Mouse (Mus musculus) cerebellum, adult 2 months (tissue): ENCODE measurements around the gene Mical3. TPM values are rescaled to one million over a fixed set of nuclear protein-coding genes. Genes with fewer than 3 reads are reported as not detected.
A peak's percentile ranks its signal among the peaks of the same experiment; 100 is the strongest.

Experiments
- DNase-seq, 2 experiments: peaks; one replicate each; pipeline ENCODE4 v3.0.0; 2021
- H3K27ac ChIP-seq: fragments of 200-500 bp; 2 replicates; pipeline ENCODE4 v1.5.1; 2012; ENCODE audit warnings: low read length, control low read depth, inconsistent platforms; ENCODE audit not compliant: insufficient read depth
- H3K27me3 ChIP-seq: fragments of 200-500 bp; 2 replicates; pipeline ENCODE4 v1.6.1; 2012; ENCODE audit warnings: inconsistent platforms, mild to moderate bottlenecking, low read length, moderate library complexity; ENCODE audit not compliant: control insufficient read depth, insufficient read depth
- H3K4me1 ChIP-seq: fragments of 200-500 bp; 2 replicates; pipeline ENCODE4 v1.6.1; 2011; ENCODE audit warnings: low read length; ENCODE audit not compliant: control insufficient read depth, insufficient read depth
- H3K4me3 ChIP-seq: fragments of 200-500 bp; replicated peaks from 2 replicates; pipeline ENCODE3; 2011; ENCODE audit warnings: mild to moderate bottlenecking, low read depth, low read length, control low read depth; ENCODE audit not compliant: insufficient read depth
- CTCF ChIP-seq: fragments of 200-500 bp; IDR thresholded peaks from 2 replicates; pipeline ENCODE4 v1.5.1; 2011; ENCODE audit warnings: low read depth, mild to moderate bottlenecking, control low read depth, low read length, moderate library complexity, borderline replicate concordance; ENCODE audit not compliant: insufficient read depth
- POLR2A ChIP-seq: fragments of 200-500 bp; IDR thresholded peaks from 2 replicates; pipeline ENCODE4 v1.6.1; 2011; ENCODE audit warnings: low read length, control low read depth, borderline replicate concordance; ENCODE audit not compliant: insufficient read depth
- WGBS: fragments of 180-500 bp; shearing (Covaris S2); methylation state at CpG from one replicate; pipeline ENCODE4 v1.1.7; 2018; 5-methylcytosine and 5-hydroxymethylcytosine counted together
- polyA plus RNA-seq: library from polyadenylated mRNA; depleted of rRNA; stranded (reverse); fragments of >200 nt; gene quantifications from 2 replicates; pipeline ENCODE4 v1.2.3, GENCODE M21; 2012

Gene Mical3
- polyA plus RNA-seq, 1 experiment, result 75.7 TPM

DNA sequence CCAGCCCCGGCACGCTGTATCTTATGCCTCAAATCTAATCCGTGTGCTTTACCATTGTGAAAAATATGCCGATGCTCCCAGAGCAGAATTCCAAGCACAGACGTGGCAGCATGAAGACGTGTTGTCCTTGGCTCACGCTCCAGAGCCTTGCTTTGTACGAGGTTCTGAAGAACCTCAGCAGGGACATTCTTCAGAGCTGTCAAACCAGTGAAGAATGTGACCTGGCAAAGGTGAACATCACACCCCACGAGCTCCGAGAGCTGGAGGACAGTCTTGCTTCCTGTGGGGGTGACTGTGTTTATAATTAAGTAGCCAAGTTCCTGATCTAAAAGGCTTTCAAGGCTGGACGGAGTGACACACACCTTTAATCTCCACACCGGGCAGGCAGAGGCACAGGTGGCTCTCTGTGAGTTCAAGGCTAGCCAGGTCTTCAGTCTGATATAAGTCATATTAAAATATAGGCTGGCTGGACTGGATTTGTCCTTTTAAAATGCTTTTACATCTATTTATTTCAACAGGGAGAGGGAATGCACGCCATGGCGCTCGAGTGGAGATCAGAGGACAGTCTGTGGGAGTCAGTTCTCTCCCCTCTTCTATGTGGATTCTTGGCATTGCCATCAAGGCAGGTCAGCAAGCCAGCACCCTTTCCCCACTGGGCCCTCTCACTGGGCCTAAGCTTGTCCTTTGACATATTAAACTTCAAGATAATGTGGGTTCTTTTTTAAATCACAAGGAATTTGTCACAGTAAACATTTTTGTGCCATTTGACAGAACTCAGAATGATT lies 12.6 kb downstream of the Mical3 start:
- Histone ChIP-seq H3K4me1 (peaks cover 7% of the 10 kb centered on the region; the same call in 1 of the 2 replicates), H3K27ac (no peak overlapping the region), H3K4me3 (no peak overlapping the region), H3K27me3 (no peaks in the 10 kb centered on the region)
- no peak for TF ChIP-seq CTCF
- no peak for TF ChIP-seq POLR2A
- WGBS, result 81% methylated on average over 15 of the region's 15 CpGs
- DNase-seq, result no peak

DNA sequence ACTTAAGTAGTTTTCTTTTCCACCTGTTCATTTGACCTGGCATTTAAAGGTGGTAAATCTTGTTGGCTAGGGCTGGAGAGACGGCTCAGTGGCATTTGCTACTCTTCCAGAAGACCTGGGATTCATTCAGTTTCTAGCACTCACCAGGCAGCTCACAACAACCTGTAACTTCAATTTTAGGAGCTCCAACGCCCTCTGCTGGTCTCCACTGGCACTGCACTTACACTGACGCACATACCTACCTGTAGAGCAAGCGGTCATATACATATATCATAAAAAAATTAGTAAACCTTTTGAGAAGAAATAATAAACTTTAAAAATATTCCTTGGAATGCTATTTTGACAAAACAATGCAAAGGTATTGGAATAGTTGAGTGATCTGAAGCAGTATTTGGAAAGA lies 13.7 kb downstream of the Mical3 start:
- H3K27me3 ChIP-seq, result no peaks in the 10 kb centered on the region
- WGBS, result 75% methylated on average over 4 of the region's 4 CpGs
- DNase-seq, result no peak
- H3K4me1 ChIP-seq, result no peaks in the 10 kb centered on the region
- no peak overlapping the region for H3K4me3 ChIP-seq
- H3K27ac ChIP-seq, result no peak overlapping the region
- peak; percentile 30; the same call in 1 of the 2 replicates for TF ChIP-seq CTCF
- TF ChIP-seq POLR2A, result no peak

GRCm38 (mm10) chr6:121116434-121116833 lies 14.4 kb downstream of the Mical3 start:
- TF ChIP-seq POLR2A, result no peak
- TF ChIP-seq CTCF, result no peak
- no peak overlapping the region for H3K27ac ChIP-seq
- H3K4me1 ChIP-seq, result no peaks in the 10 kb centered on the region
- H3K27me3 ChIP-seq, result no peaks in the 10 kb centered on the region
- DNase-seq, result no peak
- no peak overlapping the region for H3K4me3 ChIP-seq
- 80% methylated on average over 10 of the region's 10 CpGs for WGBS

- H3K27ac ChIP-seq, result no peak overlapping the region
These were observed 19.2 kb downstream of the Mical3 start for GRCm38 (mm10) chr6:121111448-121112055.

DNA sequence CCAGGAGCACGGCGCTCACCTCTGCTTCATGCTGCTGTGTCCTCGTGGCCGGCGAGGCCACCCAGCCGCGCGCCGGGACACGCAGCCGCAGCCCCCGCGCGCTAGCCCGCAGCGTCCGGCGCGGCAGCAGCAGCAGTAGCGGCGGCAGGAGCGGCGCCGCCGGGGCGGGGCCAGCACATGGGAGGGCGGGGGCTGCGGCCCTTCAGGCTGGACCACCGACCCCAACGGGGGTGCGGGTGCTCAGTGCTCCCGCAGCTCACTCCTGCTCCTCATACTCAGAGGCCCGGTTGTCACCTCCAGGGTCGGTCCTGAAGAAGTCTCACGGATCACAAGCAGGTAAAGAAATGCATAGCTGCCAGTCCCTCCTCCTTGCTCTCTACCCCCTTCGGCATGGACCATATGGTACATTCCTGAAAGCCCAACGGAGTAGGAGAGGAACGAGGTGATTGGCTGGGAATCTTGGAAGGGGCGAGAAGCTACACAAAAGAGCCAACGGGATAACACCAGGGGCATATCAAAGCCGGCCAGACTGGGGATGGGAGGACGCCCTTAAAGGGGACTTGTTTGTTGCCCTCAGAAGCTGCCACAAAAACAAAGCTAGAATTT lies 20.7 kb downstream of the Mical3 start:
- Histone ChIP-seq H3K4me1 (peaks cover 16% of the 10 kb centered on the region), H3K27me3 (no peaks in the 10 kb centered on the region), H3K27ac (peak overlapping the region; percentile 98), H3K4me3 (peak overlapping the region; percentile 91)
- peak; percentile 94 to 96 for DNase-seq
- no peak for TF ChIP-seq CTCF
- TF ChIP-seq POLR2A, result peak; percentile 69
- 1% methylated on average over 20 of the region's 42 CpGs for WGBS

More at GRCm38 (mm10) chr6:121111448-121112055, 19.2 kb downstream of the Mical3 start:
- Histone ChIP-seq H3K4me1 (peaks cover 9% of the 10 kb centered on the region; the same call in 1 of the 2 replicates), H3K4me3 (no peak overlapping the region), H3K27me3 (no peaks in the 10 kb centered on the region)
- TF ChIP-seq POLR2A (no peak), CTCF (no peak)
- WGBS, result 77% methylated on average over 10 of the region's 10 CpGs
- no peak for DNase-seq

DNA sequence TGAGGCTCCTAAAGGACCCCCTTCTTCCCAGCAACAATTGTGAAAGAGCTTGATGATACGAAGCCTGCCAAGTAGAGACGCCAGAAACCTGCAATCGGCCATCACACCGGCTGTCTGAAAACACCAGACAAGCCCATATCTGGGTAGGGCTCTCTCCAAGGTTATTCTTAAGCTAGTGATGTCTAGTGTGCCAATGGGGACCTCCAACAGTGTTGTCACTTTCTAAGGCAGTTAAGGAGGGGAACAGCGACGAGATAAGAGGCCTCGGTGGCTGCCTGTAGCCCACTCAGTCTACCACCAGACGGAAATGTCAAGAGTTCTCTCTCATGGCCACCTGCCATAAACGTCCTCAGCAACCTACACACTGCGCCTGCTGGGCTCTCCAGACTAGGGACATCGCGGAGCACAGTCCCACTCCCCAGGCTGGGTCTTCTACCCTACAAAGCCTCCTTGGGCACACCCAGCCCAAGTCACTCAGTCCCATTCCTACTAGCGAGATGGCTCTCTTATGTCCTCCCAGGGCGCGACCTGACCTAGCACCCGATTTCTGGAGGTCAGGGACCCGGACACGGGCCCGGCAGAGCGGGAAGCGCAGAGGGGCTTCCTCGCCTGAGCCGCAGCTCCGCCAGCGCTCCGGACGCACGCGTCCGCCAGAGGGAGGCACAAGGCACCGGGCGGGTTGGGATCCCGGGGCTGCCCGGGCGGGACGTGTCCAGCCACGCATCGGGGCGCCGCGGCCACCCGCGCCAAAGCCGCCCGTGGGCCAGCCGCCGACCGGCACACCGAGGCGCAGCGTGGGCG lies 21.4 kb downstream of the Mical3 start:
- H3K4me3 ChIP-seq, result peak overlapping the region; percentile 91
- TF ChIP-seq POLR2A (no peak), CTCF (no peak)
- peak; percentile 64 to 70 for DNase-seq
- peaks cover 23% of the 10 kb centered on the region for H3K4me1 ChIP-seq
- under 1% methylated on average over 45 of the region's 52 CpGs for WGBS
- peak overlapping the region; percentile 98 for H3K27ac ChIP-seq
- no peaks in the 10 kb centered on the region for H3K27me3 ChIP-seq

DNA sequence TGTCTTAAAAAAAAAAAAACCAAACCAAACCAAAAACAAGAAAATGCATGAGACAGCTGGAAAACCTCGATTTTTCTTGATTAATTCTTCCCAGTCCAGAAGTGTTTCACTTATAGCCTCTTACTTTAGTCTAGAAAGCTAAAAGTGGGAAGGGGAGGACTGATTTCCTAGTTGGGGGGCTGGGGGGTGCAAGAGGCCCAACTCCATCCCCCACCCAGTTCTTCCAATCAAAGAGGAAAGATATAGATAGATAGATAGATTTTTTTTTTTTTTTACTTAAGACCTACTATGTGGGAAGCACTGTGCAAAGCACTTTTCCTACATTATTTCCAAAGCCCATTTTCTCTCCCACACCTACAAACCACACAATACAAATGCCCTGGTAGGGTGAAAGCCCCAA lies 22.7 kb downstream of the Mical3 start:
- WGBS, result 69% methylated on average over 1 of the region's 1 CpGs
- peaks cover 33% of the 10 kb centered on the region for H3K4me1 ChIP-seq
- H3K4me3 ChIP-seq, result no peak overlapping the region
- TF ChIP-seq POLR2A, result no peak
- TF ChIP-seq CTCF, result no peak
- no peak overlapping the region for H3K27ac ChIP-seq
- DNase-seq, result no peak
- no peaks in the 10 kb centered on the region for H3K27me3 ChIP-seq
